Mouse (Mus musculus): ENCODE measurements around the gene Spag9. TPM values are rescaled to one million over a fixed set of nuclear protein-coding genes. Genes with fewer than 3 reads are reported as not detected.
"Not testable (repeated sequence)": the region's sequence is repeated elsewhere in the genome, so short reads cannot be mapped to it uniquely, and the experiment has no call there.

Spag9 gene
- total RNA-seq, 4 experiments from 2014 or later: 247 to 289 (median 277) TPM

DNA sequence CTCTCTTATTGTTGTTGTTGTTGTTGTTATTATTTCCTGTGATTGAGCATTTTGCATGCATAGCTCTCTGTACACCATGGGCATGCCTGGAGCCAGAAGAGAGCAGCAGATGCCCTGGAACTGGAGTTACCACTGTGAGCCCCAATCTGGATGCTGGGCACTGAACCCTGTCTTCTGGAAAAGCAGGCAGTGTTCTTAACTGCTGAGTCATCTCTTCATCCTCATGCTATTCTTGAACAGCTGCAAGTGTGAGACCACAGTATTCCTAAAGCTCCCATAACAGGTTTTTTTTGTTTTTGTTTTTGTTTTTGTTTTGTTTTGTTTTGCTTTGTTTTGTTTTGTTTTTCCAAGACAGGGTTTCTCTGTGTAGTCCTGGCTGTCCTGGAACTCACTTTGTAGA is 9.6 kb upstream of the Spag9 start:
- DNase-seq (ENCODE audit: low spot score in 2 of 2): no peak

DNA sequence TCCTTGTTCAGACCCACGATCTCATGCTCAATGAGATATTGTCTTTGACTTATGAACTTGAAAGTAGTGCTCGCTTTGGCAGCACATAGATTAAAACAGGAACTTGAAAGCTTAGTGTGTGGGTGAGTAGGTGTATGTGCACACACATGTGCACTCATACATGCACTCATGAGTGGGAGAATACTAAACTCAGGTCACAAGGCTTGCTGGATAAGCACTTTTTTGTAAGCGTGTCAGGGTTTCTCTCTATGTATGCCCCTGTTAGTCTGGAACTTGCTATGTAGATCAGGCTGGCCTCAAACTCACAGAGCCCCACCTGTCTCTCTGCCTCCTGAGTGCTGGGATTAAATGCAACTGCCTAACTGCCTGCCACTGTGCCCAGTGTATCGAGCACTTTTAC is 8.9 kb upstream of the Spag9 start:
- DNase-seq (ENCODE audit: low spot score in 2 of 2): no peak

GRCm38 (mm10) chr11:93987625-93988327 is 8.1 kb upstream of the Spag9 start:
- no peak for DNase-seq (ENCODE audit: low spot score in 2 of 2)

DNA sequence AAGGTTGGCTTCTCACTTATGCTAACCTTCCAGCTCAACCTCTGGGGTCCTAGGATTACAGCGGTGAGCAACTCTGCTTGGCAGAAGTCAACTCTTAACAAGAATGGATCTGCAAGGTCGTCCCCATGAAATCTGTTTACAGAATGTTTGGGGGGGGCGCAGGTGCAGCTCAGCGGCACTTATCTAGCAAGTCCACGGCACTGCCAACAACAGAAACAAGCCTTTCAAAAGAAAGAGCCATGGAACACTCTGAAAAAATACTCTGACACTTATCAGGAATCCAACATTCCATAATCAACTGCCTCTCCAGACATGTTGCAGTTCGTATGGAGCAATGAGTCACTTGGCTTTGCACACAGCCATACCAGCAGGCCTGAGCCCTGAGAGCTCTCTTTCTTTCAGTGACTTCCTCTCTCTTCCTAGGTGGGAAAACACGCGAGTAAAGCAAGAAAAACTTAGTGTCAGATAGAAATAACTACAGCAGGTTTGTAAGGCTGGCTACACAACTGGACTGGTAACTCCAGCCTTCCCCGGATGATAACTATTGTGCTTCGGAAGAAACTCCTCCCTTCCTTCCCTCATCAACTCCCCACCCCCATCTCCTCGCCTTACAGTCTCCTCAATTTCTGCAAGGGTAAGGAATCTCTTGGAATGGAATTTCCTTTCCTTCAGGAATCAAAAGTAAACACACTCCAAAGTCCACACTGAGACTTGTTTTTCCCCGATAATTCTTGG is 7.4 kb upstream of the Spag9 start:
- no peak for DNase-seq (ENCODE audit: low spot score in 2 of 2)

- no peak for DNase-seq (ENCODE audit: low spot score in 2 of 2)
Measured at GRCm38 (mm10) chr11:93994531-93994930, 1.4 kb upstream of the Spag9 start.

GRCm38 (mm10) chr11:93995111-93995719 is 676 bp upstream of the Spag9 start:
- peak; percentile 67 to 89 for DNase-seq (ENCODE audit: low spot score in 2 of 2)

DNA sequence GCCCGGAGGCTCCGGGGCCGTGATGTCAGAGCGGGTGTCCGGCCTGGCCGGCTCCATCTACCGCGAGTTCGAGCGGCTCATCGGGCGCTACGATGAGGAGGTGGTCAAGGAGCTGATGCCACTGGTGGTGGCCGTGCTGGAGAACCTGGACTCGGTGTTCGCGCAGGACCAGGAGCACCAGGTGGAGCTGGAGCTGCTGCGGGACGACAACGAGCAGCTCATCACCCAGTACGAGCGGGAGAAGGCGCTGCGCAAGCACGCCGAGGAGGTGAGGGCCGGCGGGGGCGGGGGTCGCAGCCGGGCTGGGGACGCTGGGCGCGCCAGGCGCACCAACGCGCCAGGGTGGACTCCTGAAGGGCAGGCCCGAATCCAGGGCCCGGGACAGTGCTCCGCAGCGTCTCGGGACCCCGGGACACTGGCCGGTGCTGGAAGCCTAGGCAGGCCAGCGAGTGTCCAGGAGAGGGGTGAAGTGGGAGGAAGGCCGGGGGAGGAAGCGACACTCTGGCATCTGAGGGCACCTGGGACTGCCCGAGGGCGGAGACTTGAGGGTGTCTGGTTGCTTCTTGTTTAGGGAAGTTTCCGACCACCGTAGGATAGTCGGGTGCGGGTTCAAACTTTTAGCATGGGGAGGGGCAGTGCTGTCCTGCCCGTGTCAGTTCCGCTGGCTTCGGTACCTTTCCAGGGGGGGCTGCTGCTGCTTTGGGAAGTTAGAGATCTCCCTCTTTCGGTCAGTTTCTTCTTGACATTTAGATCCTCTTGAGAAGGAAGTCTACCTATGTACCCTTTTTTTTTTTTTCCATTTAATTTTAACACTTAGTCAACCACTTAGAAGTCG is 632 bp downstream of the Spag9 start:
- peak; percentile 40 to 57 for DNase-seq (ENCODE audit: low spot score in 2 of 2)

DNA sequence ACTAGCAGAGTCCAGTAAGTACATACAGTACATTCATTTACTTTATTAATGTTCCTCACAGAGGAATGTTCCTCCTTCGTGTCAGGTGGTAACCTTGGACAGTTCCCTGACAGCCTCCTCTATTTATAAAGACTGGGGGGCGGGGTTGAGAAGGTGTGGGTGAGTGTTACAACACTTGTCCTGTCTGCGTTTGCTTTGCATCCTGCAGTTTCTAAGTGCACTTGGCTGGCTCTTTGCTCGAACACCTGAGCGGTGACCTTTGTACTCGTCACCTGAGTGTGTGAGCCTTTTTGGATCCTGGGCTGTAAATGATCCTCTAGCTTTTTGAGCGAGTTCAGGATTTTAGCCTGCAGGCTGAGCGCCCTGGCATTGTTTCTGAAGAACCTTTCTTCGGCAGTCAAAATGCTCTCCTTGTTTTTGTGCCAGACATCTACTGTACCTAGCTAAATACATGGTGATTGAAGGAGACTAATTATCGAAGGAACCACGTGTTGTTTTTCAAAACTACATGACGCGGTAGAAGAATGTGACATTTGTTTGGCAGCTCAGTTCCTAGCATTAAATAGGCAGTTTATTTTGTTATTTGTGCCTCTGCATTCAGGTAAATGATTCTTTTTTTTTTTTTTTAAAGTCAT is 1.4 kb downstream of the Spag9 start:
- DNase-seq (ENCODE audit: low spot score in 2 of 2): no peak

GRCm38 (mm10) chr11:93999276-93999675 is 3.4 kb downstream of the Spag9 start:
- DNase-seq (ENCODE audit: low spot score in 2 of 2): no peak

DNA sequence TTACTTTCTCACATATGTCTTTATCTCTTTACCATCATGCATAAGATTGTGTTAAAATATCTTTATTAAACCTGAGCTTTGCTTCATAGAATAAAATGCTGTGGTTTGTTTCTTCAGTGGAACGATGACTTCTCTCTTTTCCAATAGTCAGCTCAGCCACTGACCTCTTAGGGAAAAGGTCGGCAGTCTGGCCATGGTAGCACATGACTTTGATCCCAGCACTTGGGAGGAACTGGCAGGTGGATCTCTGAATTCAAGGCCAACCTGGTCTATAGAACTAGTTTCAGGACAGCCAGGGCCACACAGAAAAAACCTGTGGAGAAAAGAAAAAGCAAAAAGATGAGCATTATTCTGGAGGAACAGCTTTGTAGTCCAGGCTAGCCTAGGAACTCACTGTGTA is 7.5 kb downstream of the Spag9 start:
- no peak for DNase-seq (ENCODE audit: low spot score in 2 of 2)

- no peak for DNase-seq (ENCODE audit: low spot score in 2 of 2)
Measured at GRCm38 (mm10) chr11:94019091-94019490, 23.2 kb downstream of the Spag9 start.

DNA sequence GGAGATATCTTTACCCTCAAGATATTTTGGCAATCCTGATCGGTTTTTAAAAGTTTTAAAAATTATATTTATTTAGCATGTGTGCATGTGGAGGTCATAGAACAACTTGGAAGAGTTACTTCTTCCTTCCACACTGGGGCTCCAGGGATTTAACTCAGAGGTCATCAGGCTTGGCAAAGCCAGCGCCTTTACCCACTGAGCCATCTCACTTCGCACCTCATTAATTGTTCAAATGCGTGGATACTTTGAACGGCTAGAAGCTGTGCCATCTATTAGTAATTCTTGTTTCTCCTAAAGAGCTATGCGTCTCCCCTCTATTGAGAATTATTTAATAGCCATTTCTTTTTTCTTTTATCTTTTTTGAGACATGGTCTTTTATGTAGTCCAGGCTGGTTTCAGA is 24.5 kb downstream of the Spag9 start:
- no peak for DNase-seq (ENCODE audit: low spot score in 2 of 2)

DNA sequence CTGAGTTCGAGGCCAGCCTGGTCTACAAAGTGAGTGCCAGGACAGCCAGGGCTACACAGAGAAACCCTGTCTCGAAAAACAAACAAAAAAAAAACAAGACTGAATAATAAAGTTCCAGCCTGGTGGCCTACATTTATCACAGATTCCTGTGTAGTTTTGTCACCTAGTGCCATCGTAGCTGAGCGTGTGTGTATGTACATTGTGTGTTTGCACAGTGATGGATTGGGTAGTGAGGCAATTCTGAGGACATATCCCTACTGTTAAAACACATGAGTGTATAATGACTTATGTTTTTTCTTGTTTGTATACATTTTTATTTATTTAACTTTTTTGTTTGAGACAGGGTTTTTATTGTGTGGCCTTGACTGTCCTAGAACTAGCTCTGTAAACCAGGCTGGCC is 30.4 kb downstream of the Spag9 start:
- no peak for DNase-seq (ENCODE audit: low spot score in 2 of 2)

DNA sequence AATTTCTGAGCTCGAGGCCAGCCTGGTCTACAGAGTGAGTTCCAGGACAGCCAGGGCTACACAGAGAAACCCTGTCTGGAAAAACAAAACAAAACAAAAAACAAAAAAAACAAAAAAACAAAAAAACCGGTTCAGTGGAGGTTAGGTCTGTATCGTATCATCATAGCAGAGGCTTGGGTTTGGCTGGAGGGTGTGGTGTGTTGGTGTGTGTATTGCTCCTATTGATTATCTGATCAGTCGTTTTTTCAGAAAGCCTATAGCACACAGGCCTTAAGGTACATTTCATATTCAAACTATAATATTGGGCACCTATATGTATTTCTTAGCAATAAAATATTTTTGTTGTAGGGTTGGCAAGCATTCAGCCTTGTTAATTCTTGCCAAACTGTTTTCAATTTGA is 36.2 kb downstream of the Spag9 start:
- DNase-seq (ENCODE audit: low spot score in 2 of 2): no peak

GRCm38 (mm10) chr11:94032971-94033370 is 37.1 kb downstream of the Spag9 start:
- no peak for DNase-seq (ENCODE audit: low spot score in 2 of 2)

GRCm38 (mm10) chr11:94035974-94036373 is 40.1 kb downstream of the Spag9 start:
- DNase-seq (ENCODE audit: low spot score in 2 of 2): no peak

GRCm38 (mm10) chr11:94041475-94041874 is 45.6 kb downstream of the Spag9 start:
- no peak for DNase-seq (ENCODE audit: low spot score in 2 of 2)

GRCm38 (mm10) chr11:94042301-94042700 is 46.4 kb downstream of the Spag9 start:
- DNase-seq (ENCODE audit: low spot score in 2 of 2): not testable (repeated sequence)

DNA sequence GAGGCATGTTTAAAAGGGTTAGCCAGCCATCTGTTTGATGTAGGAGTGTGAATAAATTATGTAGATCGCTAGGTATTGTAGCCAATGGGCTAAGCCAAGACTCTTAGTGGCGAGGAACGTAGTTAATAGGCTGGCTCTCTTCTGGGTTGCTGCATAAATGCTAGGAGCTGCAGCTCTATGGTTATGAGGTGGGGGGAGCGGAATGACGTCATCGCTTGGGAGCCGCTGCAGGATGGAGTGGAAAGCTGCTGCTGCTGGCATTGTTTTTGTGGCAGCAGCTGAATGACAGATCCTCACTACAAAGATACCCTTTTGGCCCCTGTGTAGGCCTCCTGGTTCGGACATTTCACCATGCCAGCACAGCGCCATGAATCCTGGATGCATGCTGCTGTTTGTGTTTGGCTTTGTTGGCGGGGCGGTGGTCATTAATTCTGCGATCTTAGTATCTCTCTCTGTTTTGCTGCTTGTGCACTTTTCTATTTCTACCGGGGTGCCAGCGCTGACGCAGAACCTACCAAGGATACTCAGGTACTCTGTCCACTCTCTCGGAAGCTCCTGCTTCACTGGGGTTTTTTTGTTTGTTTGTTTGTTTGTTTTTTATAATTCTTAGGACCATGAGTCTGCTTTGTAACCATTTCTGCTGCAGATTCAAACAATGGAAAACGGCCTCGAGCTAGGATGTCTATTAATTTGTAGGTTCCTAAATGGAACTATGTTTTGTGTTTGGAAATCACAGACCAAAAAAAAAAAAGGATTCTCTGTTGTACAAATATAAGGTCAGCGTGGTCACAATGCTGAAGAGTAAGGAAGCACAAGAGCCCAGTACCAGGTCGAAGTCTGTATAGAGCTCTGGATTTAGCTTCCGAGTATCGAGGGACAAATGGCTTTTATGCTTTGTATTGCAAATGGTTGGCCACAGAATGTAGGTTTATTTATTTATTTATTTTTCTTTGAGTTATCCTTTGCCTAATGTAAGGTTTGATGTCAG is 48.4 kb downstream of the Spag9 start:
- peak; percentile 79 to 94 for DNase-seq (ENCODE audit: low spot score in 2 of 2)

DNA sequence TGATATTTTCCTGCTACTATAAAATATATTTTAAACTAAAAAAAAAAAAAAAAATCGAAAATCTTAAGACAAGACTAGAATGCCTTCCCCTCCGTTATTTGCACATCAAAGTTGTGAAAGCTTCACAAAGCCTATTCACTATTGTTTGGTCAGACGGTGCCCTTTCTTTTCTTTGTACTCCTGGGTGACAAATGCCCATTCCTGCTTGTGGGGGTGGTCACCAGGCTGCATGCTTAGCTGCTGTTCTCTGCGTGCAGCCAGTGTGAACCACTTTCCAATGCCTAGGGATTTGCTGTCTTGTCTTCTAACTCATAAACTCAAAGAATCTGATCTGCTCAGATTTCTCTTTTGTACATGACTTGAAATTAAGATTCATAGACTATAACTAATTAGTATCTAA is 49.1 kb downstream of the Spag9 start:
- DNase-seq (ENCODE audit: low spot score in 2 of 2): no peak
